Mouse (Mus musculus): ENCODE data around the gene Vax1. TPM values are rescaled to one million over a fixed set of nuclear protein-coding genes. Genes with fewer than 3 reads are reported as not detected.

The Vax1 gene
- polyA plus RNA-seq, 1 experiment from 2014 or later, result not detected

DNA sequence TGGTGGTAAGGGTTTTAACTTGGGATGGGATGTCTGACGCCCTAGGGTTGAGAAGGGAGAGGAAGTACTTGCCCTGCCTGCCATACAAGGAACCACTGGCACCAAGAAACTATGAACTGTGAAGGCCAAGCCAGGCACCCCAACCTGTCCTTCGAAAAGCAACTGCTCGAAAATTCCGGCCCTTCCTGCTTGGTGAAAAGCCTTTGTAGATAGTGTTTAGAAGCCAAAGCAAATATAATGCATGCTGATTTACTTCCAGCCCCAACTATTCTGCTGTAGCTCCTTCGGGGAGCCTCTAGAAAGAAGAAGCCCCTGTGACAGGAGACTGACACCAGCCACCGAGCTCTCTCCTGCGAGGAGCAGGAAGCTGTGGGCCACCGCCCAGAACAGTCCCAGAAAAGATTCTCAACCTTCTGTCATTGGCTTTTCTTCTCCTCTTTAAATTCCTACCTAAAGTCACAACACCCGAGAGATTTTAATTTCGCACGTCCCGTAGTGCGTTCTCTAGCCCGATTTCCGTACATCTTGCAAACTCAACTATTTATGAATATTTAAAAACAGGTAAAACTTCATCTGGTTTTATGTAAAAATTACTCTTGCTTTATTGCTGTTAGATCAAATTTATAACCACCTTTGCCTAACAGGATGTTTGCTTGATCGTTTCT is 4.8 kb downstream of the Vax1 start:
- ATAC-seq (ENCODE audit: low read depth), result no peak
- Histone ChIP-seq H3K4me1 (replicated peaks; ENCODE audit: control insufficient read depth, insufficient read depth, low read length) (peaks cover 15% of the 10 kb centered on the region), H3K27ac (ENCODE audit: low read length) (no peak overlapping the region), H3K4me3 (ENCODE audit: low read length) (no peak overlapping the region), H3K9ac (ENCODE audit: low read length) (no peak overlapping the region), H3K27me3 (ENCODE audit: control insufficient read depth, insufficient read depth, low read depth, low read length) (peaks cover 92% of the 10 kb centered on the region), H3K36me3 (ENCODE audit: control insufficient read depth, insufficient read depth, low read length) (no peaks in the 10 kb centered on the region), H3K4me2 (ENCODE audit: low read depth, low read length) (no peak overlapping the region), H3K9me3 (ENCODE audit: control insufficient read depth, low read length) (no peaks in the 10 kb centered on the region)
- 11% methylated on average over 16 of the region's 16 CpGs for WGBS

DNA sequence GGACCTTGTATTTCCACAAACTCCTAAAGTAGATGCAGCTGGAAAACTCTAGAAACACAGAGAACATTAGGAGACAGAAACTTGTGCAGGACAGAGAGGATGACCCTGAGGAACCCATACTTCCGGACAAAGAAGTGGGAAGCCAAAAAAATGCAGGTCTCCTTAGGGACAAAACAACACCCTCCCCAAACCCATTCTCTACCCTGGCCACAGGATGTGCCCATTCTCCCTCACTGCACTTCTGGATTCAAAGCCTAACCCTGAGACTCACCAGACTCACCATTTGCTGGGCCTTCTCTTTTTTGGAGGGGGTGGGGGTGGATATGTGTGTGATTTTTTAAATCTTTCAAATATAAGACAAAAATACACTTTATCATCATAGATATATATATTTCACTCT is 5.7 kb downstream of the Vax1 start:
- Histone ChIP-seq H3K36me3 (ENCODE audit: control insufficient read depth, insufficient read depth, low read length) (no peaks in the 10 kb centered on the region), H3K9me3 (ENCODE audit: control insufficient read depth, low read length) (no peaks in the 10 kb centered on the region), H3K4me1 (replicated peaks; ENCODE audit: control insufficient read depth, insufficient read depth, low read length) (peaks cover 7% of the 10 kb centered on the region), H3K27ac (ENCODE audit: low read length) (no peak overlapping the region), H3K4me2 (ENCODE audit: low read depth, low read length) (no peak overlapping the region), H3K4me3 (ENCODE audit: low read length) (no peak overlapping the region), H3K9ac (ENCODE audit: low read length) (no peak overlapping the region), H3K27me3 (ENCODE audit: control insufficient read depth, insufficient read depth, low read depth, low read length) (peaks cover 83% of the 10 kb centered on the region)
- ATAC-seq (ENCODE audit: low read depth), result no peak
- WGBS, result 9% methylated on average over 1 of the region's 1 CpGs

- H3K4me2 ChIP-seq (ENCODE audit: low read depth, low read length), result no peak overlapping the region
- H3K27ac ChIP-seq (ENCODE audit: low read length), result no peak overlapping the region
- 45% methylated on average over 4 of the region's 4 CpGs for WGBS
- no peaks in the 10 kb centered on the region for H3K36me3 ChIP-seq (ENCODE audit: control insufficient read depth, insufficient read depth, low read length)
- no peak overlapping the region for H3K9ac ChIP-seq (ENCODE audit: low read length)
- no peak overlapping the region for H3K4me3 ChIP-seq (ENCODE audit: low read length)
- H3K9me3 ChIP-seq (ENCODE audit: control insufficient read depth, low read length), result no peaks in the 10 kb centered on the region
- peaks cover 14% of the 10 kb centered on the region for H3K27me3 ChIP-seq (ENCODE audit: control insufficient read depth, insufficient read depth, low read depth, low read length)
- H3K4me1 ChIP-seq (replicated peaks; ENCODE audit: control insufficient read depth, insufficient read depth, low read length), result no peaks in the 10 kb centered on the region
- ATAC-seq (ENCODE audit: low read depth), result no peak
Observed at GRCm38 (mm10) chr19:59156702-59157101, 13.2 kb downstream of the Vax1 start.

GRCm38 (mm10) chr19:59154171-59154570 is 15.7 kb downstream of the Vax1 start:
- Histone ChIP-seq H3K27me3 (ENCODE audit: control insufficient read depth, insufficient read depth, low read depth, low read length) (no peaks in the 10 kb centered on the region), H3K9ac (ENCODE audit: low read length) (no peak overlapping the region), H3K27ac (ENCODE audit: low read length) (no peak overlapping the region), H3K4me1 (replicated peaks; ENCODE audit: control insufficient read depth, insufficient read depth, low read length) (no peaks in the 10 kb centered on the region), H3K9me3 (ENCODE audit: control insufficient read depth, low read length) (no peaks in the 10 kb centered on the region), H3K4me2 (ENCODE audit: low read depth, low read length) (no peak overlapping the region), H3K36me3 (ENCODE audit: control insufficient read depth, insufficient read depth, low read length) (no peaks in the 10 kb centered on the region), H3K4me3 (ENCODE audit: low read length) (no peak overlapping the region)
- ATAC-seq (ENCODE audit: low read depth), result peak; percentile 28; the same call in 1 of the 2 replicates
- WGBS, result 73% methylated on average over 2 of the region's 2 CpGs

- 54% methylated on average over 9 of the region's 9 CpGs for WGBS
- Histone ChIP-seq H3K9ac (ENCODE audit: low read length) (no peak overlapping the region), H3K9me3 (ENCODE audit: control insufficient read depth, low read length) (no peaks in the 10 kb centered on the region), H3K4me1 (replicated peaks; ENCODE audit: control insufficient read depth, insufficient read depth, low read length) (no peaks in the 10 kb centered on the region), H3K27me3 (ENCODE audit: control insufficient read depth, insufficient read depth, low read depth, low read length) (no peaks in the 10 kb centered on the region), H3K4me2 (ENCODE audit: low read depth, low read length) (no peak overlapping the region), H3K36me3 (ENCODE audit: control insufficient read depth, insufficient read depth, low read length) (no peaks in the 10 kb centered on the region), H3K4me3 (ENCODE audit: low read length) (no peak overlapping the region), H3K27ac (ENCODE audit: low read length) (no peak overlapping the region)
- ATAC-seq (ENCODE audit: low read depth), result no peak
Observed at GRCm38 (mm10) chr19:59145492-59146140, 24.2 kb downstream of the Vax1 start.

GRCm38 (mm10) chr19:59145064-59145463 is 24.8 kb downstream of the Vax1 start:
- Histone ChIP-seq H3K36me3 (ENCODE audit: control insufficient read depth, insufficient read depth, low read length) (no peaks in the 10 kb centered on the region), H3K9me3 (ENCODE audit: control insufficient read depth, low read length) (no peaks in the 10 kb centered on the region), H3K4me2 (ENCODE audit: low read depth, low read length) (no peak overlapping the region), H3K4me1 (replicated peaks; ENCODE audit: control insufficient read depth, insufficient read depth, low read length) (no peaks in the 10 kb centered on the region), H3K27ac (ENCODE audit: low read length) (no peak overlapping the region), H3K9ac (ENCODE audit: low read length) (no peak overlapping the region), H3K4me3 (ENCODE audit: low read length) (no peak overlapping the region), H3K27me3 (ENCODE audit: control insufficient read depth, insufficient read depth, low read depth, low read length) (no peaks in the 10 kb centered on the region)
- no peak for ATAC-seq (ENCODE audit: low read depth)
- 69% methylated on average over 6 of the region's 6 CpGs for WGBS

DNA sequence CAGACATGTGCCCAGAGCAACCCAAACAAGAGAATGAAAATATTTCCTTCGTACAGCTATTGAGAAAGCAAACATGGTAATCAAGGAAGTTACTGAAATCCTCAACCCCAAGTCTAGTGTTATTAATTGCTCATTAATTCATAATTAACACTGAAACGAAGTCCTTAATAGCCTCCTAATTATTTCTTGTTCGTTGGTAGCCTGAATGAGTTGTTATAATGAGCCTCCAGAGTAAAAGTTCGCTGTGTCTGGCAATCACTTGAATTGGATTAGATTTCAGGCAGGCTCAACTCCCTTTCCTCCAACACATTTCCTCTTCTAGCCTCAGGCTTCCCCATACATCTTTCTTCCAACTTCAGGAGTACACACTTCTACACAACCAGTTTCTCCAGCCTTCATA is 27.6 kb downstream of the Vax1 start:
- Histone ChIP-seq H3K27ac (ENCODE audit: low read length) (no peak overlapping the region), H3K4me1 (replicated peaks; ENCODE audit: control insufficient read depth, insufficient read depth, low read length) (no peaks in the 10 kb centered on the region), H3K27me3 (ENCODE audit: control insufficient read depth, insufficient read depth, low read depth, low read length) (no peaks in the 10 kb centered on the region), H3K9ac (ENCODE audit: low read length) (no peak overlapping the region), H3K4me2 (ENCODE audit: low read depth, low read length) (no peak overlapping the region), H3K4me3 (ENCODE audit: low read length) (no peak overlapping the region), H3K36me3 (ENCODE audit: control insufficient read depth, insufficient read depth, low read length) (no peaks in the 10 kb centered on the region), H3K9me3 (ENCODE audit: control insufficient read depth, low read length) (no peaks in the 10 kb centered on the region)
- WGBS, result 65% methylated on average over 4 of the region's 4 CpGs
- ATAC-seq (ENCODE audit: low read depth), result no peak

DNA sequence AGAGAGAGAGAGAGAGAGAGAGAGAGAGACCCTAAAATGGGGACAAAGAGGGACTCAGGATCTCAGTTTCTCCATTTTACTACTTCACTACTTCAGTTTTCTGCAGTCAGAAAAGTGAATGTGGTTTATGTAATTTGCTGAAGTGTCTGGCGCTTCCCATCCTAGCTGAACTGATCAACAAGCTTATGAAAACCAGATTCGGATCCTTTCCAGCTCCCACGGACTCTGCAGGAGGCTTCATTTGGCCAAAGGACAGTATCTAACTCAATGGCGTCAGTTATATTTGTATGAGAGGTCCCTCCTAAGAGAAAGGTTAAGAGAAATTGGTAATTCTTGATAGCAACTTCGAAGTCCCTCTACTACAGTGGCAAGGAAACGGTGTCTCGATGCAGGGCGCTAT is 34.5 kb downstream of the Vax1 start:
- no peak overlapping the region for H3K9ac ChIP-seq (ENCODE audit: low read length)
- H3K4me3 ChIP-seq (ENCODE audit: low read length), result no peak overlapping the region
- no peaks in the 10 kb centered on the region for H3K36me3 ChIP-seq (ENCODE audit: control insufficient read depth, insufficient read depth, low read length)
- 69% methylated on average over 8 of the region's 8 CpGs for WGBS
- no peaks in the 10 kb centered on the region for H3K27me3 ChIP-seq (ENCODE audit: control insufficient read depth, insufficient read depth, low read depth, low read length)
- ATAC-seq (ENCODE audit: low read depth), result no peak
- no peak overlapping the region for H3K27ac ChIP-seq (ENCODE audit: low read length)
- no peak overlapping the region for H3K4me2 ChIP-seq (ENCODE audit: low read depth, low read length)
- no peaks in the 10 kb centered on the region for H3K9me3 ChIP-seq (ENCODE audit: control insufficient read depth, low read length)
- H3K4me1 ChIP-seq (replicated peaks; ENCODE audit: control insufficient read depth, insufficient read depth, low read length), result no peaks in the 10 kb centered on the region

- Histone ChIP-seq H3K4me1 (replicated peaks; ENCODE audit: control insufficient read depth, insufficient read depth, low read length) (no peaks in the 10 kb centered on the region), H3K27ac (ENCODE audit: low read length) (no peak overlapping the region), H3K4me3 (ENCODE audit: low read length) (no peak overlapping the region), H3K36me3 (ENCODE audit: control insufficient read depth, insufficient read depth, low read length) (no peaks in the 10 kb centered on the region), H3K4me2 (ENCODE audit: low read depth, low read length) (no peak overlapping the region), H3K27me3 (ENCODE audit: control insufficient read depth, insufficient read depth, low read depth, low read length) (no peaks in the 10 kb centered on the region), H3K9ac (ENCODE audit: low read length) (no peak overlapping the region), H3K9me3 (ENCODE audit: control insufficient read depth, low read length) (no peaks in the 10 kb centered on the region)
- 48% methylated on average over 2 of the region's 2 CpGs for WGBS
- no peak for ATAC-seq (ENCODE audit: low read depth)
Observed at GRCm38 (mm10) chr19:59134916-59135315, 34.9 kb downstream of the Vax1 start.

All from lung, embryonic 16.5 days (tissue).